Mouse (Mus musculus) hindbrain, embryonic 16.5 days (tissue): ENCODE measurements around the gene Gfra4. TPM values are rescaled to one million over a fixed set of nuclear protein-coding genes. Genes with fewer than 3 reads are reported as not detected.

Experiments used
- ATAC-seq: fragments of 200-750 bp; cut with Nextera tagmentation; 2 replicates; pipeline ENCODE4 v1.8.0; 2017; ENCODE audit warnings: moderate TSS enrichment, moderate library complexity
- H3K27ac ChIP-seq: fragments of 300-500 bp; sonication (generic); 2 replicates; pipeline ENCODE4 v1.5.1; 2014; ENCODE audit warnings: low read depth, mild to moderate bottlenecking, control low read depth, low read length, moderate library complexity
- H3K27me3 ChIP-seq: fragments of 300-500 bp; sonication (generic); replicated peaks from 2 replicates; pipeline ENCODE4 v1.6.1; 2014; ENCODE audit warnings: low read length; ENCODE audit not compliant: control insufficient read depth, insufficient read depth
- H3K36me3 ChIP-seq: fragments of 300-500 bp; sonication (generic); 2 replicates; pipeline ENCODE4 v1.6.1; 2014; ENCODE audit warnings: mild to moderate bottlenecking, low read length, moderate library complexity, mixed read lengths; ENCODE audit not compliant: control insufficient read depth, insufficient read depth
- H3K4me1 ChIP-seq: fragments of 300-500 bp; sonication (generic); 2 replicates; pipeline ENCODE4 v1.6.1; 2014; ENCODE audit warnings: low read depth, low read length; ENCODE audit not compliant: control insufficient read depth, insufficient read depth
- H3K4me2 ChIP-seq: fragments of 300-500 bp; sonication (generic); 2 replicates; pipeline ENCODE4 v1.6.1; 2014; ENCODE audit warnings: mild to moderate bottlenecking, low read length, control low read depth, moderate library complexity
- H3K4me3 ChIP-seq: fragments of 300-500 bp; sonication (generic); 2 replicates; pipeline ENCODE4 v1.5.1; 2014; ENCODE audit warnings: mild to moderate bottlenecking, low read length, control low read depth, moderate library complexity
- H3K9ac ChIP-seq: fragments of 300-500 bp; sonication (generic); 2 replicates; pipeline ENCODE4 v1.6.1; 2014; ENCODE audit warnings: low read depth, mild to moderate bottlenecking, control low read depth, low read length, moderate library complexity
- H3K9me3 ChIP-seq: fragments of 300-500 bp; sonication (generic); 2 replicates; pipeline ENCODE4 v1.6.1; 2014; ENCODE audit warnings: mild to moderate bottlenecking, low read length, moderate library complexity; ENCODE audit not compliant: control insufficient read depth
- WGBS: fragments of 180-500 bp; shearing (Covaris S2); extraction: QIAGEN DNeasy Blood & Tissue Kit; methylation state at CpG from one replicate; pipeline ENCODE4 v1.1.7; 2014; 5-methylcytosine and 5-hydroxymethylcytosine counted together
- polyA plus RNA-seq: library from polyadenylated mRNA; unstranded; fragments of >200 nt; fragmentation: Nextera tagmentation; extraction: Ambion mirVana; gene quantifications from 2 replicates; pipeline ENCODE4 v1.2.1, GENCODE M21; 2015

The Gfra4 gene
- polyA plus RNA-seq, 1 experiment from 2014 or later, result 53.5 TPM

- no peak for ATAC-seq
- peaks cover 3% of the 10 kb centered on the region; the same call in 1 of the 2 replicates for H3K4me1 ChIP-seq
- H3K9ac ChIP-seq, result no peak overlapping the region
- no peak overlapping the region for H3K4me2 ChIP-seq
- H3K9me3 ChIP-seq, result no peaks in the 10 kb centered on the region
- WGBS, result 72% methylated on average over 9 of the region's 9 CpGs
- no peak overlapping the region for H3K4me3 ChIP-seq
- H3K27ac ChIP-seq, result no peak overlapping the region
- H3K27me3 ChIP-seq, result peaks cover 8% of the 10 kb centered on the region
- no peaks in the 10 kb centered on the region for H3K36me3 ChIP-seq
These were observed 23.5 kb upstream of the Gfra4 start for GRCm38 (mm10) chr2:131066342-131066741.

DNA sequence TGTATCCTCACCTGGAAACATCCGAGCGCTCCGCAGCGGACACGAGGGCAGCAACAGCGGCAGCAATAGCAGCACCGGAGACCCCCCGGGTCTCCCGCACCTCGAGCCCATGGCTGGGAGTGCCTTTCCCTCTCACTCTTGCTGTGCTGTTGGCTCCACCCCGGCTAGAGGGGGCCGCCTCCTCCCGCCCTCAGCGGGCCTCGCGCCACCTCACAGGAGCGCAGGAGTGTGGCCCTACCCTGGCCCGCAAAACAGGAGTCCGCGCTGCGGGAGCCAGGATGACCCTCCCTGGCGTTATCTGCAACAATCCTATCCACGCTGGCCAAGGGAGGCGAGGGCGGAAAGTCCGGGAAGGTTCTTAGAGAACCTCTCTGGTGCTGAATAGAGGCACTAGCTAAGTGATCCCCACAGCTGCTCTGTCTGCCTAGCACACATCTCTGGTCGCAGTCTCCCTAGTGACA is 20.5 kb upstream of the Gfra4 start, which contains the start of gene Adam33:
TSS of gene Adam33 (minus strand) at position 411 of the 461 bp plus-strand sequence.
- H3K27me3 ChIP-seq, result peaks cover 7% of the 10 kb centered on the region
- no peaks in the 10 kb centered on the region for H3K9me3 ChIP-seq
- WGBS, result 2% methylated on average over 21 of the region's 27 CpGs
- no peaks in the 10 kb centered on the region for H3K36me3 ChIP-seq
- no peak within 1 kb of the TSS for H3K27ac ChIP-seq
- H3K4me1 ChIP-seq, result peaks cover 3% of the 10 kb centered on the region; the same call in 1 of the 2 replicates
- no peak for ATAC-seq
- H3K4me2 ChIP-seq, result peak within 1 kb of the TSS; percentile 51
- H3K9ac ChIP-seq, result peak within 1 kb of the TSS; percentile 15
- H3K4me3 ChIP-seq, result peak within 1 kb of the TSS; percentile 31

- Histone ChIP-seq H3K4me2 (no peak overlapping the region), H3K4me3 (no peak overlapping the region), H3K36me3 (no peaks in the 10 kb centered on the region), H3K9ac (no peak overlapping the region), H3K27me3 (peaks cover 7% of the 10 kb centered on the region), H3K9me3 (no peaks in the 10 kb centered on the region), H3K27ac (no peak overlapping the region), H3K4me1 (peaks cover 3% of the 10 kb centered on the region; the same call in 1 of the 2 replicates)
- 70% methylated on average over 5 of the region's 5 CpGs for WGBS
- ATAC-seq, result no peak
These were observed 18.7 kb upstream of the Gfra4 start for GRCm38 (mm10) chr2:131061607-131062006.

DNA sequence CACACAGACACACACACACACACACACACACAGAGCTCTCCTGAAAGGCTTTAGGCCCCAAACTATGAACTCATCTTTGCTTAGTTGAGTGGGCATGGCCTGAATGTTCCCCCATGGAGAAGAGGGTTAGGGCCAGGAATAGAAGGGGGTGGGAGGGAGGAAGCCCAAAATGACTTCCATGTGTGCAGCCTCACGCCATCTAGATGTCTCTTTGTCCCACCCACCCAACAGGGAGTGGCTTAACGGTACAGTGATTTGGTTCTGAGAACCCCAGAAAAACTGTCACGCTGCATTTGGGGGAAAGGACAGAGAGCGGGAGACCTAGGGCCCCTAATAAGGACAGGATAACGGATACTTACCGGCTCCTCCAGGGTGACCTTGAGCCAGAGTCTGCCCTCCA is 17.9 kb upstream of the Gfra4 start:
- H3K27me3 ChIP-seq, result peaks cover 11% of the 10 kb centered on the region
- WGBS, result 61% methylated on average over 6 of the region's 6 CpGs
- no peak for ATAC-seq

DNA sequence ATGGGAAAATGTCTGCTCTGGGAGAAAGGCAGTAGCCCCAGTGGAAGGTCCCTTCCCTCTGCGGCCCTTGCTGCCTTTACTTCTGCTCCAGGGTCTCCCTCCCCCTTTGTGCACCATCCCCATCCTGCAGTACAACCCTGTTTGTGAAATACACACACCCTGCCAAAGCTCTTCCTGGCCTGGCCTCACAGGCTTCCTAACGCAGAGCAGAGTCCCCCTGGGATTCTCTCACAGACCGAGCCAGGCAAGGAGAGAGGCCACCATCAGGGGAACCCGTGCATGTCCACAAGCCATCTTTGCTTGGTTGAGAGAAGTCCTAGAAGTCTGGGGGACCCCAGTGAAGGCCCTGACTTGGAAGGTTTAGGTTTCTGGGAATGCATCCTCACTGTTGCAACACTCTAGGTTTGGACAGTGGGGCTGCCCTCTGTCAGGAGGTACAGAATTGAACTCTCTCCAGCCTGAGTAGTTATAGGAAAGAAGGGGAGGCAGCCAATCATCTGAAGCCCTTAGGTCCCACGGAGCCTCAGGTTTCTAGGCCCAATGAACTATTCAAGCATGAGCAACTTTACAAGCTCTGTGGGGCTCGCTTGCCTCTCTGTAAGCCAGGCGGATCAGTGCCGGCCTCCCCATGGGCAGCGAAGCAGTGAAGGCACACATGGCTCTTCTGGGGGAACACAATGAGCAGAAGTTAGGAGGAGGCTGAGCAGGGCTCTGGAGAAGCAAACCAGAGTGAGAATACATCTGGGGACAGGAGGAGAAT is 17.1 kb upstream of the Gfra4 start:
- no peak overlapping the region for H3K4me3 ChIP-seq
- H3K4me2 ChIP-seq, result no peak overlapping the region
- H3K9ac ChIP-seq, result no peak overlapping the region
- H3K9me3 ChIP-seq, result no peaks in the 10 kb centered on the region
- H3K4me1 ChIP-seq, result peaks cover 10% of the 10 kb centered on the region
- H3K27me3 ChIP-seq, result peaks cover 19% of the 10 kb centered on the region
- H3K36me3 ChIP-seq, result no peaks in the 10 kb centered on the region
- 60% methylated on average over 9 of the region's 9 CpGs for WGBS
- no peak for ATAC-seq
- H3K27ac ChIP-seq, result no peak overlapping the region

More for the DNA sequence above, 17.9 kb upstream of the Gfra4 start:
- Histone ChIP-seq H3K27ac (no peak overlapping the region), H3K9ac (no peak overlapping the region), H3K4me3 (no peak overlapping the region), H3K4me1 (peaks cover 6% of the 10 kb centered on the region), H3K9me3 (no peaks in the 10 kb centered on the region), H3K4me2 (no peak overlapping the region), H3K36me3 (no peaks in the 10 kb centered on the region)

DNA sequence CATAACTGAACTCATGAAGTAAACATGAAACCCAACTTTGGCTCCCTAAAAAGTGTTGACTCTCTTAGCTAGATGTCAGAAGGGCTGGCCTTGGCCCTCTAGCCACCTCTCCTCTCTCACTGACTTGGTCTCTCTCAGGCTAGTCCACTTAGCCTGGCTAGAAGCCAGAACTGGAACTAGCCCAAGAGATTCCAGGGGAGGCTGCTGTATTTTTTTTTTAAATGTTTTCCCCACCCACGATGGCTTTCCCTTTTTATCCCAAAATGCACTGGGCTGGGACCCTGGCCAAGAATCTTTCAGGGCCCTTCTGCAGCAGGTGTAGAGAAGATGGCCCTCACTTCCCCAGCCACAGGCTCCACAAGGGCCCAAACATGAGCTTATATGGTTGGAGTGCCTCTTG is 16.5 kb upstream of the Gfra4 start:
- no peak for ATAC-seq
- Histone ChIP-seq H3K9ac (no peak overlapping the region), H3K4me2 (no peak overlapping the region), H3K27ac (no peak overlapping the region), H3K9me3 (no peaks in the 10 kb centered on the region), H3K36me3 (no peaks in the 10 kb centered on the region), H3K4me3 (no peak overlapping the region), H3K4me1 (peaks cover 10% of the 10 kb centered on the region), H3K27me3 (peaks cover 23% of the 10 kb centered on the region)
- 39% methylated on average over 1 of the region's 1 CpGs for WGBS

GRCm38 (mm10) chr2:131058672-131059071 is 15.8 kb upstream of the Gfra4 start:
- no peak overlapping the region for H3K4me3 ChIP-seq
- no peak overlapping the region for H3K27ac ChIP-seq
- H3K4me2 ChIP-seq, result no peak overlapping the region
- no peaks in the 10 kb centered on the region for H3K36me3 ChIP-seq
- no peaks in the 10 kb centered on the region for H3K9me3 ChIP-seq
- WGBS, result 92% methylated on average over 8 of the region's 8 CpGs
- H3K4me1 ChIP-seq, result peaks cover 16% of the 10 kb centered on the region
- peaks cover 27% of the 10 kb centered on the region for H3K27me3 ChIP-seq
- no peak for ATAC-seq
- H3K9ac ChIP-seq, result no peak overlapping the region

- no peaks in the 10 kb centered on the region for H3K9me3 ChIP-seq
- no peak overlapping the region for H3K27ac ChIP-seq
- H3K4me2 ChIP-seq, result peak overlapping the region; percentile 28
- H3K9ac ChIP-seq, result peak overlapping the region; percentile 15; the same call in 1 of the 2 replicates
- peaks cover 39% of the 10 kb centered on the region for H3K27me3 ChIP-seq
- ATAC-seq, result peak; percentile 40; the same call in 1 of the 2 replicates
- WGBS, result 4% methylated on average over 10 of the region's 10 CpGs
- no peaks in the 10 kb centered on the region for H3K36me3 ChIP-seq
- no peak overlapping the region for H3K4me3 ChIP-seq
- H3K4me1 ChIP-seq, result peaks cover 15% of the 10 kb centered on the region
These were observed 13.3 kb upstream of the Gfra4 start for GRCm38 (mm10) chr2:131056191-131056590.

DNA sequence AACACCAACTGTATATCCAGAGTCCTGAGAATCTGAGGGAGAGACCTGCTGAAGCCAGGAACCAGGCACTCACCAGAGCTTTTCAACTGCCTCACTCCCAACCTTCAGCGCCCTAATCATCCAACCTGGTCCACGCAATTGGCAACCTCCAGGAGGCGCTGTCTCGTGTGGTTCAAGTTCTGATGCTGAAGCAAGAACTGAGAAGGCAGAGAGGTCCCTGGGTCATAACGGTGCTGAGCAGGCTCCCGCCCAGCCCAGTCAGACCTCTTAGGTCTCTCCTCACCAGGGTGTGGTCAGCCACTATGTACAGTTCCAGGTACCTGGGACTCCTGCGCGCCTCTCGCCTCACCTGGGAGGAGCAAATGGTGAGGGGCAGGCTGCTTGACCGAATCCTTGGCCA is 12.7 kb upstream of the Gfra4 start:
- peaks cover 40% of the 10 kb centered on the region for H3K27me3 ChIP-seq
- H3K27ac ChIP-seq, result no peak overlapping the region
- peak overlapping the region; percentile 15; the same call in 1 of the 2 replicates for H3K9ac ChIP-seq
- H3K4me3 ChIP-seq, result no peak overlapping the region
- H3K4me2 ChIP-seq, result peak overlapping the region; percentile 6; the same call in 1 of the 2 replicates
- ATAC-seq, result 0 out of 2 replicates have a peak, but pooled peaks have one; percentile 17
- H3K36me3 ChIP-seq, result no peaks in the 10 kb centered on the region
- 8% methylated on average over 10 of the region's 10 CpGs for WGBS
- H3K4me1 ChIP-seq, result peaks cover 15% of the 10 kb centered on the region
- no peaks in the 10 kb centered on the region for H3K9me3 ChIP-seq
